Mouse (Mus musculus): Measurements from ENCODE around the gene As3mt. TPM values are rescaled to one million over a fixed set of nuclear protein-coding genes. Genes with fewer than 3 reads are reported as not detected.
"Not testable (repeated sequence)": the region's sequence is repeated elsewhere in the genome, so short reads cannot be mapped to it uniquely, and the experiment has no call there.

As3mt gene
- polyA plus RNA-seq, 2 experiments, result 16.2 to 26.8 TPM

DNA sequence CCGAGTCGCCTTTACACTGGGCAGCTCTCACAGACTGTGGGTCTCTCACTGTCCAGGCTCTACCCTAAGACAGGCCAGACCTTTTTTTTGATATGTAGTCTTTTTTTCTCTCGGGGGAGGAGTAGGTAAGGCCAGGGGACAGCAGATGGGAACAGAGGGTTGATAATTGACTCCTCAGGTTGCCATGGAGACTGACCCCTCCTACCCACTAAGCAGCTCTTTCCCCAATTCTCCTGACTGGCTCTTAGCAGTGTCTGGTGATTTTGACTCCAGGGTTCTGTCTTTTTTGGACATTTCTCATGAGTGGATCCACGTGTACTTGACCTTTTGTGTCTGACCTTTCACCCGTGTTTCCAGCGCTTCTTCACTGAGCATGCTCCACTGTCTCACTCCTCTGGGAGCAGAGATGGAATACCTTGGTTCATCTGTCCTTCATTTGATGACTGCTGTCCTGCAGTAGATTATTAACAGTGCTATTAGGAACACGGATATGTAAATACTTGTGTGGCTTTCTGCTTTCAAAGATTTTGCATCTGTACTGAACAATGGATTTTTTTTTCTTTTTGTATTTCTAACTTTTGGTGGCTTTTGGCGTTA is 20.0 kb downstream of the As3mt start:
- Histone ChIP-seq H3K9me3 (ENCODE audit: control insufficient read depth, low read length) (no peaks in the 10 kb centered on the region), H3K4me1 (ENCODE audit: control insufficient read depth, insufficient read depth, low read length) (no peaks in the 10 kb centered on the region), H3K27ac (replicated peaks; ENCODE audit: low read depth, low read length) (no peak overlapping the region), H3K27me3 (ENCODE audit: control insufficient read depth, insufficient read depth, low read length) (no peaks in the 10 kb centered on the region), H3K36me3 (ENCODE audit: control insufficient read depth, insufficient read depth, low read length) (peaks cover 21% of the 10 kb centered on the region), H3K9ac (ENCODE audit: low read depth, low read length, severe bottlenecking) (no peak overlapping the region), H3K4me2 (replicated peaks; ENCODE audit: low read depth, low read length, severe bottlenecking) (no peak overlapping the region), H3K4me3 (replicated peaks; ENCODE audit: low read length) (no peak overlapping the region)
- ATAC-seq (ENCODE audit: low FRiP score, low read depth) (no peak), DNase-seq (ENCODE audit: low spot score) (no peak)
- WGBS, result 56% methylated on average over 8 of the region's 8 CpGs
- TF ChIP-seq POLR2A (IDR thresholded peaks at IDR 0.05; ENCODE audit: borderline replicate concordance, extremely low read depth, insufficient read depth, insufficient read length), result no peak

- Histone ChIP-seq H3K4me3 (replicated peaks; ENCODE audit: low read length) (no peak overlapping the region), H3K4me1 (ENCODE audit: control insufficient read depth, insufficient read depth, low read length) (no peaks in the 10 kb centered on the region), H3K36me3 (ENCODE audit: control insufficient read depth, insufficient read depth, low read length) (peaks cover 21% of the 10 kb centered on the region), H3K4me2 (replicated peaks; ENCODE audit: low read depth, low read length, severe bottlenecking) (no peak overlapping the region), H3K9ac (ENCODE audit: low read depth, low read length, severe bottlenecking) (no peak overlapping the region), H3K9me3 (ENCODE audit: control insufficient read depth, low read length) (no peaks in the 10 kb centered on the region), H3K27ac (replicated peaks; ENCODE audit: low read depth, low read length) (no peak overlapping the region), H3K27me3 (ENCODE audit: control insufficient read depth, insufficient read depth, low read length) (no peaks in the 10 kb centered on the region)
- DNase-seq (ENCODE audit: low spot score) (no peak), ATAC-seq (ENCODE audit: low FRiP score, low read depth) (no peak)
- WGBS, result 57% methylated on average over 11 of the region's 11 CpGs
- no peak for TF ChIP-seq POLR2A (IDR thresholded peaks at IDR 0.05; ENCODE audit: borderline replicate concordance, extremely low read depth, insufficient read depth, insufficient read length)
Observed at GRCm38 (mm10) chr19:46727945-46728540, 20.8 kb downstream of the As3mt start.

- Histone ChIP-seq H3K9ac (ENCODE audit: low read depth, low read length, severe bottlenecking) (no peak overlapping the region), H3K4me3 (replicated peaks; ENCODE audit: low read length) (no peak overlapping the region), H3K27me3 (ENCODE audit: control insufficient read depth, insufficient read depth, low read length) (no peaks in the 10 kb centered on the region), H3K36me3 (ENCODE audit: control insufficient read depth, insufficient read depth, low read length) (peaks cover 21% of the 10 kb centered on the region), H3K9me3 (ENCODE audit: control insufficient read depth, low read length) (no peaks in the 10 kb centered on the region), H3K4me1 (ENCODE audit: control insufficient read depth, insufficient read depth, low read length) (no peaks in the 10 kb centered on the region), H3K27ac (replicated peaks; ENCODE audit: low read depth, low read length) (no peak overlapping the region), H3K4me2 (replicated peaks; ENCODE audit: low read depth, low read length, severe bottlenecking) (no peak overlapping the region)
- TF ChIP-seq POLR2A (IDR thresholded peaks at IDR 0.05; ENCODE audit: borderline replicate concordance, extremely low read depth, insufficient read depth, insufficient read length), result no peak
- no peak for DNase-seq (ENCODE audit: low spot score)
- WGBS, result 76% methylated on average over 3 of the region's 3 CpGs
- ATAC-seq (ENCODE audit: low FRiP score, low read depth), result no peak
Observed at GRCm38 (mm10) chr19:46728909-46729308, 21.7 kb downstream of the As3mt start.

DNA sequence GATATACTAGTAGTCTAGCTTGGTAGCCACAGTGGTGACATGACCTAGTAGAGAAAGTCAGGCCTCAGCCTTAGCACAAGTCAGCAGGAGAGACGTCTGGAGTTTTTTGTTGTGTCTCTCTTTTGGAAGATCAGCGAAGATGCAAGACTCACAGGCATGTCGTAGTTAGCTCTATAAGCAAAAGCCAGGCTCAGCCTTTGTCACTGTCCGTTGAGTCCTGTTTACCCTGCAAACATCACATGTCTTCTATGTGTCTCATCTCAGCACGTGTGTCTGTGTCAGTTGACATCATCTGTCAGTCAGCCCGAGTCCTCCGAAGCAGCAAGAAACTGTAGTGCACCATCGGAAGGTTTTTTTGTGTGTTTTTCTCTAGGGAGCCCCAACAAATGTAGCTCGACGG is 24.1 kb downstream of the As3mt start:
- ATAC-seq (ENCODE audit: low FRiP score, low read depth), result no peak
- H3K9me3 ChIP-seq (ENCODE audit: control insufficient read depth, low read length), result no peaks in the 10 kb centered on the region
- 91% methylated on average over 10 of the region's 10 CpGs for WGBS

GRCm38 (mm10) chr19:46732673-46733072 is 25.4 kb downstream of the As3mt start:
- WGBS, result 97% methylated on average over 5 of the region's 5 CpGs
- ATAC-seq (ENCODE audit: low FRiP score, low read depth); H3K9ac ChIP-seq (ENCODE audit: low read depth, low read length, severe bottlenecking); H3K4me1 ChIP-seq (ENCODE audit: control insufficient read depth, insufficient read depth, low read length); H3K27me3 ChIP-seq (ENCODE audit: control insufficient read depth, insufficient read depth, low read length); H3K4me2 ChIP-seq (replicated peaks; ENCODE audit: low read depth, low read length, severe bottlenecking); H3K9me3 ChIP-seq (ENCODE audit: control insufficient read depth, low read length); DNase-seq (ENCODE audit: low spot score); H3K4me3 ChIP-seq (replicated peaks; ENCODE audit: low read length); H3K27ac ChIP-seq (replicated peaks; ENCODE audit: low read depth, low read length): not testable (repeated sequence)
- peaks cover 12% of the 10 kb centered on the region; the same call in 1 of the 2 replicates for H3K36me3 ChIP-seq (ENCODE audit: control insufficient read depth, insufficient read depth, low read length)

More for the DNA sequence above, 24.1 kb downstream of the As3mt start:
- Histone ChIP-seq H3K4me2 (replicated peaks; ENCODE audit: low read depth, low read length, severe bottlenecking) (no peak overlapping the region), H3K27ac (replicated peaks; ENCODE audit: low read depth, low read length) (no peak overlapping the region), H3K36me3 (ENCODE audit: control insufficient read depth, insufficient read depth, low read length) (peaks cover 9% of the 10 kb centered on the region; the same call in 1 of the 2 replicates), H3K27me3 (ENCODE audit: control insufficient read depth, insufficient read depth, low read length) (no peaks in the 10 kb centered on the region), H3K4me1 (ENCODE audit: control insufficient read depth, insufficient read depth, low read length) (no peaks in the 10 kb centered on the region), H3K4me3 (replicated peaks; ENCODE audit: low read length) (no peak overlapping the region), H3K9ac (ENCODE audit: low read depth, low read length, severe bottlenecking) (no peak overlapping the region)
- no peak for TF ChIP-seq POLR2A (IDR thresholded peaks at IDR 0.05; ENCODE audit: borderline replicate concordance, extremely low read depth, insufficient read depth, insufficient read length)
- no peak for DNase-seq (ENCODE audit: low spot score)
